Mouse (Mus musculus) heart, adult 2 months (tissue): ENCODE measurements around the gene Agmat. TPM values are rescaled to one million over a fixed set of nuclear protein-coding genes. Genes with fewer than 3 reads are reported as not detected.

Experiments
- DNase-seq, 2 experiments: peaks; one replicate each; pipeline ENCODE4 v3.0.0; 2021
- H3K27ac ChIP-seq: fragments of 200-600 bp; 2 replicates; pipeline ENCODE4 v1.8.1; 2022
- H3K27me3 ChIP-seq: fragments of 200-500 bp; 2 replicates; pipeline ENCODE4 v1.6.1; 2012; ENCODE audit warnings: mild to moderate bottlenecking, low read length, inconsistent platforms, mixed read lengths; ENCODE audit not compliant: control insufficient read depth, insufficient read depth
- H3K36me3 ChIP-seq: fragments of 200-500 bp; 2 replicates; pipeline ENCODE4 v1.6.1; 2012; ENCODE audit warnings: low read length, inconsistent platforms; ENCODE audit not compliant: control insufficient read depth, insufficient read depth
- H3K4me1 ChIP-seq: fragments of 200-500 bp; 2 replicates; pipeline ENCODE4 v1.6.1; 2011; ENCODE audit warnings: low read length; ENCODE audit not compliant: control insufficient read depth, insufficient read depth
- H3K4me3 ChIP-seq: fragments of 200-600 bp; 2 replicates; pipeline ENCODE4 v1.8.1; 2022
- H3K79me2 ChIP-seq: fragments of 200-500 bp; replicated peaks from 2 replicates; pipeline ENCODE4 v1.6.1; 2012; ENCODE audit warnings: mild to moderate bottlenecking, inconsistent platforms, low read length, moderate library complexity, mixed read lengths; ENCODE audit not compliant: control insufficient read depth, insufficient read depth
- H3K9ac ChIP-seq: fragments of 200-500 bp; 2 replicates; pipeline ENCODE4 v1.6.1; 2012; ENCODE audit warnings: low read depth, mild to moderate bottlenecking, control low read depth, inconsistent platforms, low read length, mixed read lengths
- CTCF ChIP-seq: fragments of 200-600 bp; IDR thresholded peaks from 2 replicates; pipeline ENCODE4 v1.8.1; 2022; ENCODE audit warnings: antibody characterized with exemption, mild to moderate bottlenecking, moderate library complexity
- EP300 ChIP-seq: fragments of 200-500 bp; IDR thresholded peaks from 2 replicates; pipeline ENCODE4 v1.6.1; 2011; ENCODE audit warnings: low read depth, low read length, control low read depth; ENCODE audit not compliant: insufficient read depth
- POLR2A ChIP-seq: fragments of 200-500 bp; IDR thresholded peaks from 2 replicates; pipeline ENCODE4 v1.6.1; 2011; ENCODE audit warnings: mild to moderate bottlenecking, low read depth, low read length, control low read depth; ENCODE audit not compliant: insufficient read depth
- WGBS: fragments of 180-500 bp; shearing (Covaris S2); methylation state at CpG from one replicate; pipeline ENCODE4 v1.1.7; 2018; 5-methylcytosine and 5-hydroxymethylcytosine counted together
- intact Hi-C: fragments of 180-260 bp; cut with DNase I; formaldehyde crosslinking; loops from one replicate; pipeline ENCODE4 v1.15.1; 2025
- polyA plus RNA-seq: library from polyadenylated mRNA; depleted of rRNA; stranded (reverse); fragments of >200 nt; gene quantifications from 2 replicates; pipeline ENCODE4 v1.2.3, GENCODE M21; 2012
- total RNA-seq, 2 experiments: library from RNA; stranded (reverse); gene quantifications; 2 replicates each; pipeline ENCODE4 v1.2.3; 2021

The Agmat gene
- total and polyA plus RNA-seq, 3 experiments, result 0.23 to 0.57 (median 0.32) TPM

DNA sequence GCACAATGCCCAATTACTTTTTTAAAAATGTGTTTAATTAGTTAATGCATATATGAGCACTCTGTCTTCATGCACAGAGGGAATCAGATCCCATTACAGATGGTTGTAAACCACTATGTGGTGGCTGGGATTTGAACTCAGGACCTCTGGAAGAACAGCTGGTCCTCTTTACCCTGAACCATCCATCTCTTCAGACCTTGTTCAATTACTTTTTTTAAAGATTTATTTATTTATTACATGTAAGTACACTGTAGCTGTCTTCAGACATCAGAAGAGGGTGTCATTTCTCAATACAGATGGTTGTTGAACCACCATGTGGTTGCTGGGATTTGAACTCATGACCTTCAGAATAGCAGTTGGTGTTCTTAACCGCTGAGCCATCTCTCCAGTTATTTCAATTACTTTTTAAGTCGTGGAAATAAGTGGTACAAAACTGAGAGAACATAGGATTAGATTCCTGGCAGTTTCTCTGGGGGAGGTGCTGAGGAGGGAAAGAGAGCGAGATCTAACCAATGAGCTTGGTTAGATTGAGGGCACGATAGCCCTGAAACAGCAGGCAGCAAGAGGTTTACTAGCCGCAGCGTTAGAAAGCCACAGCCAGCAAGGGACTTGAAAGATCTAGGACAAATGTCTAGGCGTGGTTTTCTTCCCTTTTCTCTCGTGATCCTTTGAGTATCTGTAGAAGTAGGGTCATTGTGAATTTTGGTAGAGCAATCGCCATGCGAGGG lies 46.2 kb downstream of the Agmat start:
- WGBS, result 13% methylated on average over 10 of the region's 10 CpGs
- TF ChIP-seq CTCF (no peak), POLR2A (no peak), EP300 (no peak)
- H3K9ac ChIP-seq, result peak overlapping the region; percentile 47

DNA sequence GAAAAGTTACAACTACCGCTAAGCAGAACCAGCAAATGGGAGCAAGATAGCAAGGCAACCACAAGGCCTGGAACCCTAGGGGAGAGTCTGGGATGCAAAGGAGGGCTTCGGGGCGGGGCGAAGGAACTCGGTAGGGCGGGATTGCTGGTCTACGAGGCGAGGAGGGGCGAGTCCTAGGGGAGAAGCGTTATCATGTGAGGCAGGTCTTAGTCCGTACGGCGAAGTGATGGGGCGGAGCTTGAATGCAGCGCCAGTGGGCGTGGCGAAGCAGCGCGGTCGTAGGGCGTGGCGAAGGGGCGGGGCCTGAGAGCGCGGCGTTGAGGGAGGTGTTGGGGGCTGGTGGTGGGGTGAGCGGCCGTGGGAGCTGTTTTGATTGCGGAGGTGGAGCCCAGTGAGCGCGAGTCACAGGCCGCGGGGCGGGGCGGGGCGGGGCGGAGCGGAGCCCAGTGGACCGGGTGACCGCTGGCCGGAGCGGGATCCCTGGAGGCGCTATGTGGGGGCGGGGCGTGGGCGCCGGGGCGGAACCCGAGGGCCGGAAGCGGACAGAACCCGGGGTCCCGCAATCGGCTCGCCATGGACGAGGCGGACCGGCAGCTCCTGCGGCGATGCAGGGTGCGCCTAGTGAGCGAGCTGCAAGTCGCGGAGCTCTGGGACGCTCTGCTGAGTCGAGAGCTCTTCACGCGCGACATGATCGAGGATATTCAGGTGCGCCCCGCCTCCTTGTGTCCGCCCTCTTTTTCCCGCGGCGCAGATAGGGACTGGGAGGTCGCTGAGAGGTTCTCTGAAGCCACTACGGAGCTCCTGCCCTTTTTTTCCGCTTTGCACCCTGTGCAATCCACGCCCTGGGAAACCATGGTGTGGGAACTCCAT lies 47.0 kb downstream of the Agmat start, which contains the start of gene Casp9:
Gene Casp9 (plus strand): TSS at position 331 of the 870 bp plus-strand sequence.
- under 1% methylated on average over 75 of the region's 80 CpGs for WGBS
- Histone ChIP-seq H3K4me3 (peak within 1 kb of the TSS; percentile 89), H3K27me3 (no peaks in the 10 kb centered on the region), H3K36me3 (no peaks in the 10 kb centered on the region; the same call in 1 of the 2 replicates), H3K79me2 (0 out of 2 replicates have a peak, but pooled peaks cover 4% of the 10 kb centered on the region), H3K4me1 (peaks cover 6% of the 10 kb centered on the region), H3K27ac (peak within 1 kb of the TSS; percentile 92), H3K9ac (peak within 1 kb of the TSS; percentile 67)
- intact Hi-C loops, result loop anchor here (10.0 kb wide), 1 partner anchor 659 kb away; the partner anchor contains the start of gene Szrd1
- TF ChIP-seq EP300, result 0 out of 2 replicates have a peak, but pooled peaks have one; percentile 8
- no peak for TF ChIP-seq CTCF
- TF ChIP-seq POLR2A, result peak; percentile 79
- peak; percentile 99 for DNase-seq

More for the DNA sequence above, 46.2 kb downstream of the Agmat start:
- 0 out of 2 replicates have a peak, but pooled peaks cover 4% of the 10 kb centered on the region for H3K79me2 ChIP-seq
- DNase-seq, result no peak
- peaks cover 6% of the 10 kb centered on the region for H3K4me1 ChIP-seq
- no peaks in the 10 kb centered on the region; the same call in 1 of the 2 replicates for H3K36me3 ChIP-seq
- intact Hi-C loops, result loop anchor here (10.0 kb wide), 1 partner anchor 658 kb away; the partner anchor contains the start of gene Szrd1
- peak overlapping the region; percentile 43 for H3K4me3 ChIP-seq
- peak overlapping the region; percentile 92 for H3K27ac ChIP-seq
- H3K27me3 ChIP-seq, result no peaks in the 10 kb centered on the region

DNA sequence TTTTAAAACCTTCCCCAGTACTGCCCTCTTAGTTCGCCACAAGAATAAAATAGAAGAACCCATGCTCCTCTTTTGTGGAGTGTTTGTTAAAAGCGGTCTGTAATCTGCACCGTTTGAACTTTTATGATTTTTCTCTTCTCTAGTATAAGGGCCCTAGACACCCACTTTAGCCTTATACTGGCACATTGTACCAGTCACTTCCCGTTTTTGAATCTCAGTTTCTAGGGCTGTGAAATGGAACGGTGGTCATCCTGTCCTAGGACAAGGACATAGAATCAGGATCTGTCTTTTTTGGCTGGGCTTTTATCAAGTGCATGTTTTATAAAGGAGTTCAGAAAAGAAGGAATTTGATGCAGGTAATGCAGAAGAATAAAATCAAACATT lies 47.7 kb downstream of the Agmat start:
- TF ChIP-seq EP300, result no peak
- TF ChIP-seq CTCF, result no peak
- no peak for TF ChIP-seq POLR2A
- intact Hi-C loops, result loop anchor here (10.0 kb wide), 1 partner anchor 659 kb away; the partner anchor contains the start of gene Szrd1
- WGBS, result 3% methylated on average over 5 of the region's 5 CpGs

DNA sequence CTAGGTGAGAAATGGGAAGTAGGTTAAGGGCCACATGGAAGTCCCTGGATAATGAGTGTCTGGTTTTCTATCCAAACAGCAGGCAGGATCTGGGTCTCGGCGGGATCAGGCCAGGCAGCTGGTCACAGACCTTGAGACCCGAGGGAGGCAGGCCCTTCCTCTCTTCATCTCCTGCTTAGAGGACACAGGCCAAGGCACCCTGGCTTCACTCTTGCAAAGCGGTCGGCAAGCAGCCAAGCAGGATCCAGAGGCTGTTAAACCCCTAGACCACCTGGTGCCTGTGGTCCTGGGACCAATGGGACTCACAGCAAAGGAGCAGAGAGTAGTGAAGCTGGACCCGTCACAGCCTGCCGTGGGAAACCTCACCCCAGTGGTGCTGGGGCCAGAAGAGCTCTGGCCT lies 49.9 kb downstream of the Agmat start:
- DNase-seq, result no peak
- WGBS, result 63% methylated on average over 7 of the region's 7 CpGs
- H3K4me1 ChIP-seq, result peaks cover 3% of the 10 kb centered on the region
- no peak overlapping the region for H3K27ac ChIP-seq
- H3K27me3 ChIP-seq, result no peaks in the 10 kb centered on the region
- H3K36me3 ChIP-seq, result no peaks in the 10 kb centered on the region; the same call in 1 of the 2 replicates
- 0 out of 2 replicates have a peak, but pooled peaks cover 4% of the 10 kb centered on the region for H3K79me2 ChIP-seq
- no peak overlapping the region for H3K9ac ChIP-seq
- no peak overlapping the region for H3K4me3 ChIP-seq
- intact Hi-C loops, result loop anchor here (10.0 kb wide), 1 partner anchor 662 kb away; the partner anchor contains the start of gene Szrd1
- TF ChIP-seq EP300 (no peak), POLR2A (no peak), CTCF (no peak)

More for the DNA sequence above, 47.7 kb downstream of the Agmat start:
- no peaks in the 10 kb centered on the region for H3K27me3 ChIP-seq
- DNase-seq, result no peak
- peak overlapping the region; percentile 67 for H3K9ac ChIP-seq
- H3K4me3 ChIP-seq, result peak overlapping the region; percentile 89
- H3K79me2 ChIP-seq, result 0 out of 2 replicates have a peak, but pooled peaks cover 4% of the 10 kb centered on the region
- H3K36me3 ChIP-seq, result no peaks in the 10 kb centered on the region; the same call in 1 of the 2 replicates
- peak overlapping the region; percentile 92 for H3K27ac ChIP-seq
- H3K4me1 ChIP-seq, result peaks cover 6% of the 10 kb centered on the region

DNA sequence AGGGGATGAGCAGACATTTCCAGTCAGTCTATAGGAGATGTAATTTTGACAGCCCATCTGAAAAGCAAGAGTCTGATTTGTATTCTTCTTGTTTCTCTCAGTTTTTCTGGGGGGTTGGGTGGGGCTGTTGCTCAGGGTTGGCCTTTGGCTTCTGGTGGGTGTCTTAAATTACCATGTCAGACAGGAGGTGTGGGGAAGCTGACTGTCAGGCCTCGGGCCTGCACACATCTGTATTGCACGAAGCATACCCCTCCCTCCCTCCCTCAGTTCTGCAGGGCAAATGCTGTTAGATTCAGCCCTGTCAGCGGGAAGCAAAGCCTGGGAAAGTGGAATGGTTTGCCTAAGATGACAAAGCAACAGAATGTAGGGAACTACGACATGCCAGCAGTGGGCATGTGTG lies 50.5 kb downstream of the Agmat start:
- 94% methylated on average over 4 of the region's 4 CpGs for WGBS
- intact Hi-C loops, result loop anchor here (10.0 kb wide), 1 partner anchor 662 kb away; the partner anchor contains the start of gene Szrd1
- Histone ChIP-seq H3K79me2 (0 out of 2 replicates have a peak, but pooled peaks cover 4% of the 10 kb centered on the region), H3K4me3 (no peak overlapping the region), H3K9ac (no peak overlapping the region), H3K4me1 (peaks cover 3% of the 10 kb centered on the region), H3K27ac (no peak overlapping the region), H3K36me3 (no peaks in the 10 kb centered on the region; the same call in 1 of the 2 replicates), H3K27me3 (no peaks in the 10 kb centered on the region)
- TF ChIP-seq CTCF, result no peak
- no peak for TF ChIP-seq EP300
- no peak for TF ChIP-seq POLR2A
- no peak for DNase-seq
